Mouse (Mus musculus): Measurements from ENCODE around the gene Gm4924. TPM values are rescaled to one million over a fixed set of nuclear protein-coding genes. Genes with fewer than 3 reads are reported as not detected.

Gene Gm4924
- total RNA-seq (2015) (3.9 and 4.0 TPM in 2 replicates), total RNA-seq (2017) (2.7 and 3.5 TPM in 2 replicates)

DNA sequence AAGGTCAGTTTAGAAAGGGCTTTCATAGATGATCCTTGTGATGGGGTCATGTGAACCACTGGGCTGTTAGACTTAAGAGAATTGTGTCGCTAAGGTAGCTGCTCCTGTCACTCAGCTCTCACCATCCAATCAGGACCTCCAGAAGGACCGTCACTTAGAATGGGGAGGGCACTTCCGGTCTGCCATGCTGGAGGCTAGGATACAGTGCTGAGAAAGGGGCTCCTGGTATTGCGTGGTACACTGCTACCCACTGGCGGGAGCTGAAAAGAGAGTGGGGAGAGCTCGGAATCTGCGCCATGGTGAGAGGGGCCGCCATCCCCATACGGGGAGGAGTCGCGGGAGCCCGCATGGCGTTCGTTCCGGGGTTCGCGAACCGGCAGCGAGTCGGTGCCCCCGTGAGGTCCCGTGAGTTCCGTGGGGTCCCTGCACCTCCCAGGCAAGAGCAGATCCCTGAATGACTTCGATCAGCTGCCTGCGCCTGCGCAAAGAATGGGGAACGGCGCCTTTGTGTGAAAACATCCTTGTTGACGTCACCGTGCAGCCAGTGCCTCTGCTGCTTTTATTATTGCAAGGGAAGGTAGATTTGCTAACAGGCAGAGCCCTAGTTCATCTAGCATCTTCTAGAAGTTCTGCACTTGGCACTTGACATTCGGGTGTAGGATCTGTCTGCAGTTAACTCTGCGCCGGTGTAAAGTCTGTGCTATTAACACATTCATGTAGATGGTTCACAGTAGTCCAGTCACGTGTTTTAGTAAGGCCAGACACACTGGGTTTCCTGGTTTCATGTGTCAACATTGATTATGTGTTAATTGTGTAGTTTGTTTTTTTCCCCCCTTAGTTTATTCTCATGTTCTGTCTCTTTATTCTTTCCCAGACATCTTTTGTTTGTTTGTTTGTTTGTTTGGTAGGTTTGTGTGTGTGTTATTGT, at the start of gene Gm4924:
Gm4924 (plus strand) TSS at position 173 of the 928 bp plus-strand sequence.
- peak; percentile 98 for ATAC-seq (replicated peaks; ENCODE audit: poor library complexity)

GRCm38 (mm10) chr10:82316482-82316881, 37.6 kb upstream of the Gm4924 start, which contains the start of gene 4932415D10Rik:
TSS of gene 4932415D10Rik (minus strand) at chr10:82316582.
- ATAC-seq (replicated peaks; ENCODE audit: poor library complexity) = no peak

DNA sequence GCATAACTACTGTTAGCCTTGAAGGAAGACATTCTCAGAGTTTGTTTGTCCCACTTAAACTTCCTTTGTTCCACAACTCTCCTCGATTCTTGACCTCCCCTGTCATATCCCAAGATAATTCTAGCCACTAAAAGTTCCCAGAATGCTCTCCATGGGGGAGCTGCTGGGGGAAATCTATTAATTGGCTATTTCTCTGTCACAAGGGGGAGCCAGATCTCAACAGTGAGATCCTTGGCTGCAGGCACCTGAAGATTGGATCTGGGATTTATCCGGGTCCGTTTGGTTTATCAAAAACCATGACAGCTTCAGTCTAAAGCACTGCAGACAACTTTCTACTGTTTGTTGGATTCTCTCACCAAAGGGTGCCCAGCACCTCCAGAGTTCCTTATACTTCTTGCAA, 33.9 kb upstream of the Gm4924 start:
- ATAC-seq (replicated peaks; ENCODE audit: poor library complexity) = no peak

- ATAC-seq (replicated peaks; ENCODE audit: poor library complexity) = no peak
Observed at GRCm38 (mm10) chr10:82329826-82330225, 24.2 kb upstream of the Gm4924 start.

GRCm38 (mm10) chr10:82355401-82355800, 1.3 kb downstream of the Gm4924 start:
- ATAC-seq (replicated peaks; ENCODE audit: poor library complexity) = no peak

DNA sequence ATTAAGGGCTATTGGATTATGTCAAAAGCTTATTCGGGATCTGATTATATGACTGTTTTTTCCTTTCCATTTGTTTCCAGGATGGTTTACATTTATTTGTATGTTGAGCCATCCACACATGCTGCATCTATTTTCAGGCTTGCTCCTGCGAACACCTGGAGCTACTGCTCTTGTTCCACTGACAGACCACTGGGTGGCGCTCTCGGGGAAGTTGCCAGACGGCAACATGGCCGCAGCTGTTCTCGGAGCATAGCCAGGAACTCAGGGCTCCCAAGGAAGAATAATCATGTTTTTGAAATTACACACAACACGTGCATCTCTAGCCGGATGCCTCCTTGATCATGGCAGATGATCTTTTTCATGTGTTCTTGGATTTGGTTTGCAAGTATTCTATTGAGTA, 7.9 kb downstream of the Gm4924 start:
- no peak for ATAC-seq (replicated peaks; ENCODE audit: poor library complexity)

DNA sequence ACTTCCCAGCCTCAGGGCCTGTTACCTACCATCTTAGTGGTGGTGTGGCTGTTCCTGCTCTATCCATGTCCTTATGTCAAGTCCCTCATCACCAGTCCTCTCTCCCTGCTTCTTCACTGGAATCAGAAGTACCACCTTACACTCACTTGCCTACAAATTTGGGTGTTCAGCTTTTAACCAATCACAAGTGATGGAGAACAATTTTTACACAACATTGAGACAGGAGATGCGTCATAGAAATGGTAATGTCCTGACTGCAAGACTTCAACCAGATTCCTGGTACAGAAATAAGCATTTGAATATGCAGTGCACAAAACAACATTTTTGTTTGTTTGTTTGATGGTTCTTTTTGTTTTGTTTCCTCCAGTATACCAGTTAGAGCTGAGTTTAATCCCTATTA, 28.9 kb downstream of the Gm4924 start:
- ATAC-seq (replicated peaks; ENCODE audit: poor library complexity) = no peak

GRCm38 (mm10) chr10:82409511-82409910, 55.5 kb downstream of the Gm4924 start:
- no peak for ATAC-seq (replicated peaks; ENCODE audit: poor library complexity)

DNA sequence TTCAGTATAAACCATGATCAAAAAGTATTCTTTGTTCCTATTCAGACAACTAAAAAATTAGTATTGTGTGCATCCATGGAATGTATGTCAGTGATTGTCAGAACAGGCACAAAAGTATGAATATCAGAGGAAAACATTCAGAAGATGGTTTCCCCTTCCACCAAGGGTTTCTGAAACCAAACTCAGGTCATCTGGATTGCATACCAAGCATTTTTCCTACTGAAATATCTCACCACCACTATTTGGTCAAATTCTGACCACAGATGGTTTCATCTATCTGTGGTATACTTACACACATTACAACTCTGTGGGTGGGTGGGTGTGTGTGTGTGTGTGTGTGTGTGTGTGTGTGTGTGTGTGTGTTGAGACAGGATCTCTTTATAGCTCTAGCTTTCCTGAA, 69.6 kb downstream of the Gm4924 start:
- ATAC-seq (replicated peaks; ENCODE audit: poor library complexity) = no peak

Other genes starting within 250 kb of the Gm4924 start
- gene AU041133, start 226.2 kb upstream of the Gm4924 start, total RNA-seq (2015) = 3.8 and 7.8 TPM in 2 replicates
- 4.8 and 5.2 TPM in 2 replicates for gene AU041133, start 226.2 kb upstream of the Gm4924 start, total RNA-seq (2017)
- 3.3 and 10.2 TPM in 2 replicates for gene Zfp938, start 113.0 kb upstream of the Gm4924 start, total RNA-seq (2015)
- gene Zfp938, start 113.0 kb upstream of the Gm4924 start, total RNA-seq (2017) = 7.0 and 7.3 TPM in 2 replicates
- not detected in 2 replicates for gene 4932415D10Rik, start 37.7 kb upstream of the Gm4924 start, total RNA-seq (2015)
- not detected in 2 replicates for gene 4932415D10Rik, start 37.7 kb upstream of the Gm4924 start, total RNA-seq (2017)
- gene Gm1553, start 138.4 kb downstream of the Gm4924 start, total RNA-seq (2015) = not detected in 2 replicates
- gene Gm1553, start 138.4 kb downstream of the Gm4924 start, total RNA-seq (2017) = not detected in 2 replicates